Mouse (Mus musculus) 3T3-L1 (cell line): ENCODE results near the gene Gm38392.

Experiments used
- DNase-seq: peaks from one replicate; pipeline ENCODE4 v3.0.0-alpha.2; 2015; ENCODE audit warnings: low read depth, low spot score

Gene Gm38392

GRCm38 (mm10) chr3:88200161-88200971 is 86.6 kb downstream of the Gm38392 start:
- no peak for DNase-seq

- no peak for DNase-seq
These were observed 87.4 kb downstream of the Gm38392 start for GRCm38 (mm10) chr3:88199541-88200110.

- no peak for DNase-seq
These were observed 88.4 kb downstream of the Gm38392 start for GRCm38 (mm10) chr3:88198505-88199020.

GRCm38 (mm10) chr3:88197741-88198504 is 89.1 kb downstream of the Gm38392 start:
- DNase-seq, result no peak
